Mouse (Mus musculus): ENCODE results near the gene Bex2. TPM values are rescaled to one million over a fixed set of nuclear protein-coding genes. Genes with fewer than 3 reads are reported as not detected.

The Bex2 gene
- total RNA-seq, 2 experiments from 2014 or later: 343 to 376 TPM

Other genes starting within 250 kb of the Bex2 start
- 100 to 1,000 TPM; 151 to 154 TPM for gene Gprasp2, start 229.2 kb downstream of the Bex2 start, total RNA-seq (2021)
- gene Arxes2, start 74.4 kb downstream of the Bex2 start, total RNA-seq (2021): 10 to 100 TPM; 87.7 to 97.8 TPM
- 10 to 100 TPM; 65.0 to 75.1 TPM for gene Arxes1, start 34.9 kb downstream of the Bex2 start, total RNA-seq (2021)
- not detected for gene Nxf3, start 17.0 kb upstream of the Bex2 start, total RNA-seq (2021)
- gene Bex4, start 70.8 kb upstream of the Bex2 start, total RNA-seq (2021): 10 to 100 TPM; 22.3 to 24.0 TPM
- 10 to 100 TPM; 39.5 to 42.2 TPM for gene Tceal8, start 104.1 kb upstream of the Bex2 start, total RNA-seq (2021)
- 100 to 1,000 TPM; 110 to 134 TPM for gene Tceal5, start 135.6 kb upstream of the Bex2 start, total RNA-seq (2021)
- gene Tceal7, start 146.5 kb upstream of the Bex2 start, total RNA-seq (2021): 1 to 10 TPM in 1 of 2 experiments, under 1 TPM in 1; 0.95 to 1.7 TPM
- 10 to 100 TPM; 75.5 to 80.4 TPM for gene Bex1, start 147.3 kb upstream of the Bex2 start, total RNA-seq (2021)
- 10 to 100 TPM; 79.9 to 86.3 TPM for gene Tceal9, start 176.8 kb upstream of the Bex2 start, total RNA-seq (2021)
- 100 to 1,000 TPM; 355 to 394 TPM for gene Bex3, start 202.0 kb upstream of the Bex2 start, total RNA-seq (2021)